In the genomic region with DNA sequence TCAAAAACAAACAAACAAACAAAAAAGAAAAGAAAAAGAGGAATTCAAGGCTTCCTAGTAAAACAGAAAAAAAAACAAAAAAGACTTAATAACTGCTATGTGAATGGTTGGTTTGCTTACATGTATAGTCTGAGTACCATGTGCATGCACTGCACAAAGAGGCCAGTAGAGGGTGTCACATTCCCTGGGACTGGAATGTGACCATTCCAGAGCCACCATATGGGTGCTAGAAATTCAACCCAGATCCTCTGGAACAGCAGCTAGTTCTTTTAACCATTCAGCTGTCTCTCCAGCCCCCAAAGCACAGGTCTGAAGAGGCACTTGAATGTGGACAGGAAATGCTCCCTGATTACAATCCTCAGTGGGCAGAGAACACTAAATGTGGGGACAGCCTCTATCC, we compare ENCODE assay signal across 10 mouse cellular contexts. TPM values are rescaled to one million over a fixed set of nuclear protein-coding genes. Genes with fewer than 3 reads are reported as not detected.
DNase-seq lines count a peak whose midpoint lies in the region; TF ChIP-seq lines count a peak whose summit lies in the region.
"Had no signal": no experiment of that assay in that cellular context is flagged by ENCODE, and none has a peak within 500 bp of the region (broad histone marks: within the 10 kb centered on the region; RNA-seq: fewer than 3 reads in every experiment).

No protein-coding gene starts in this region.

- peaks cover 1% of the 10 kb centered on the region; the same call in 1 of the 2 replicates for H3K4me1 ChIP-seq in heart, adult 2 months (ENCODE audit: control insufficient read depth, insufficient read depth, low read length)
- H3K4me1 ChIP-seq in heart, embryonic 10.5 days = peaks cover 7% of the 10 kb centered on the region

- intact Hi-C loops in heart, adult 2 months (cut with DNase I) = loop anchor here (2.0 to 5.0 kb wide), 2 partner anchors 35 to 184 kb away; no protein-coding TSS in a partner anchor

- no peaks in the 10 kb centered on the region for H3K9me3 ChIP-seq in heart, embryonic 10.5 days
- H3K9me3 ChIP-seq: heart, embryonic 15.5 days had no signal

- TF ChIP-seq CTCF in heart, adult 2 months (IDR thresholded peaks at IDR 0.05) = peak; percentile 80

- DNase-seq in heart, adult 2 months = peak in 1 of 2 experiments; percentile 45
- DNase-seq in heart, embryonic 10.5 days (ENCODE audit: low spot score) = no peak
- peak; percentile 34 for DNase-seq in thymus, postnatal 25 days
- DNase-seq in thymus, postnatal 10 days (ENCODE audit: low spot score in 2 of 2) = no peak
- DNase-seq in kidney, postnatal 10 days = peak; percentile 48
- DNase-seq in splenic B cell, adult 2 months (ENCODE audit: low read depth, low spot score) = peak; percentile 41
- no peak for DNase-seq in layer of hippocampus, postnatal 36 days
- no peak for DNase-seq in urinary bladder, postnatal 25 days (ENCODE audit: low spot score)

- no peaks in the 10 kb centered on the region for H3K79me2 ChIP-seq in heart, adult 2 months (replicated peaks; ENCODE audit: control insufficient read depth, insufficient read depth, low read length)

- H3K36me3 ChIP-seq in heart, adult 2 months (ENCODE audit: control insufficient read depth, insufficient read depth, low read length) = peaks cover 2% of the 10 kb centered on the region; the same call in 1 of the 2 replicates
- peaks cover 92% of the 10 kb centered on the region for H3K36me3 ChIP-seq in heart, embryonic 10.5 days
- peaks cover 16% of the 10 kb centered on the region for H3K36me3 ChIP-seq in splenic B cell, adult 2 months (ENCODE audit: control insufficient read depth, insufficient read depth, low read length, poor library complexity, severe bottlenecking)

- no peak overlapping the region for H3K4me3 ChIP-seq in heart, adult 2 months
- H3K4me3 ChIP-seq in heart, embryonic 10.5 days = no peak overlapping the region
- H3K4me3 ChIP-seq: heart, embryonic 15.5 days had no signal

- no peaks in the 10 kb centered on the region for H3K27me3 ChIP-seq in heart, adult 2 months (ENCODE audit: control insufficient read depth, insufficient read depth, low read length)
- H3K27me3 ChIP-seq in heart, embryonic 10.5 days (ENCODE audit: insufficient read depth, poor library complexity, severe bottlenecking) = no peaks in the 10 kb centered on the region
- H3K27me3 ChIP-seq in splenic B cell, adult 2 months (ENCODE audit: control insufficient read depth, insufficient read depth, low read length, poor library complexity, severe bottlenecking) = no peaks in the 10 kb centered on the region
- H3K27me3 ChIP-seq: heart, embryonic 15.5 days had no signal

- no peak overlapping the region for H3K9ac ChIP-seq in heart, adult 2 months (ENCODE audit: low read depth, low read length)
- H3K9ac ChIP-seq: heart, embryonic 15.5 days had no signal

- TF ChIP-seq POLR2A in heart, adult 2 months (IDR thresholded peaks at IDR 0.05; ENCODE audit: insufficient read depth, low read depth, low read length) = no peak

- TF ChIP-seq EP300 in heart, adult 2 months (IDR thresholded peaks at IDR 0.05; ENCODE audit: insufficient read depth, low read depth, low read length) = no peak

- H3K27ac ChIP-seq in heart, adult 2 months = no peak overlapping the region
- H3K27ac ChIP-seq in heart, embryonic 10.5 days = no peak overlapping the region
- H3K27ac ChIP-seq: heart, embryonic 15.5 days had no signal

RNA-seq across cellular contexts. Expression of gene Stk38, which starts 21.0 kb away (rescaled TPM):
- total RNA-seq in heart, adult 2 months (2021) = 10 to 100 TPM; 29.5 to 32.5 TPM
- polyA plus RNA-seq in heart, adult 2 months (2012; rRNA removed) = 41.6 and 50.5 TPM in 2 replicates
- 92.2 and 93.7 TPM in 2 replicates for polyA plus RNA-seq in heart, embryonic 10.5 days (2016; fragmentation: Nextera tagmentation; extraction: Ambion mirVana)
- total RNA-seq in layer of hippocampus, postnatal 36 days (2021) = 10 to 100 TPM; 51.7 to 55.6 TPM

RNA-seq across cellular contexts. Expression of gene Kctd20, which starts 35.1 kb away (rescaled TPM):
- total RNA-seq in heart, adult 2 months (2021) = 10 to 100 TPM; 55.7 to 55.8 TPM
- 23.8 and 44.7 TPM in 2 replicates for polyA plus RNA-seq in heart, adult 2 months (2012; rRNA removed)
- 80.3 and 85.4 TPM in 2 replicates for polyA plus RNA-seq in heart, embryonic 10.5 days (2016; fragmentation: Nextera tagmentation; extraction: Ambion mirVana)
- 10 to 100 TPM; 64.5 to 74.5 TPM for total RNA-seq in layer of hippocampus, postnatal 36 days (2021)

RNA-seq across cellular contexts. Expression of gene Pxt1, which starts 43.2 kb away (rescaled TPM):
- under 1 TPM in 1 of 2 experiments, not detected in 1; 0.52 TPM for total RNA-seq in heart, adult 2 months (2021)
- polyA plus RNA-seq in heart, adult 2 months (2012; rRNA removed) = 0.14 and 0.29 TPM in 2 replicates
- 0.21 and 0.26 TPM in 2 replicates for polyA plus RNA-seq in heart, embryonic 10.5 days (2016; fragmentation: Nextera tagmentation; extraction: Ambion mirVana)
- not detected for total RNA-seq in layer of hippocampus, postnatal 36 days (2021)
- total RNA-seq: adrenal gland, adult 18-20 months had no signal
- polyA plus RNA-seq: heart, embryonic 15.5 days had no signal

RNA-seq across cellular contexts. Expression of gene Srsf3, which starts 45.6 kb away (rescaled TPM):
- 10 to 100 TPM; 64.5 to 84.9 TPM for total RNA-seq in heart, adult 2 months (2021)
- 84.5 and 104 TPM in 2 replicates for polyA plus RNA-seq in heart, adult 2 months (2012; rRNA removed)
- polyA plus RNA-seq in heart, embryonic 10.5 days (2016; fragmentation: Nextera tagmentation; extraction: Ambion mirVana) = 433 and 498 TPM in 2 replicates
- total RNA-seq in layer of hippocampus, postnatal 36 days (2021) = 100 to 1,000 TPM; 141 to 147 TPM

Comparison
In these comparisons a context has a peak if more than half of its experiments do, and no peak if none do; other contexts are left out.
1. DNase-seq: peak in thymus, postnatal 25 days (single experiment), kidney, postnatal 10 days (single experiment) and splenic B cell, adult 2 months (single experiment); none in heart, embryonic 10.5 days (single experiment), thymus, postnatal 10 days (0 of 2), layer of hippocampus, postnatal 36 days (0 of 2) and urinary bladder, postnatal 25 days (single experiment).